Mouse (Mus musculus) lung, adult 18-20 months (tissue): Measurements from ENCODE around the gene Scrt2.

Source experiments
- DNase-seq, 2 experiments: peaks; one replicate each; pipeline ENCODE4 v3.0.0; 2022; ENCODE audit warnings: mixed read lengths in 2 of 2

Scrt2 gene

GRCm38 (mm10) chr2:152108702-152109101, 27.4 kb downstream of the Scrt2 start:
- no peak for DNase-seq

GRCm38 (mm10) chr2:152109386-152109785, 28.1 kb downstream of the Scrt2 start:
- DNase-seq: no peak

GRCm38 (mm10) chr2:152111311-152111710, 30.0 kb downstream of the Scrt2 start:
- no peak for DNase-seq

- peak; percentile 84 to 87 for DNase-seq
Observed at GRCm38 (mm10) chr2:152111920-152112319, 30.6 kb downstream of the Scrt2 start.

- DNase-seq: no peak
Observed at GRCm38 (mm10) chr2:152112490-152112889, 31.2 kb downstream of the Scrt2 start.

GRCm38 (mm10) chr2:152112970-152113369, 31.6 kb downstream of the Scrt2 start:
- DNase-seq: no peak

GRCm38 (mm10) chr2:152114057-152114975, 33.0 kb downstream of the Scrt2 start:
- no peak for DNase-seq

- no peak for DNase-seq
Observed at GRCm38 (mm10) chr2:152117694-152118093, 36.4 kb downstream of the Scrt2 start.

- no peak for DNase-seq
Observed at GRCm38 (mm10) chr2:152119228-152119865, 38.0 kb downstream of the Scrt2 start.

GRCm38 (mm10) chr2:152122896-152123295, 41.6 kb downstream of the Scrt2 start:
- DNase-seq: no peak

GRCm38 (mm10) chr2:152128597-152128996, 47.3 kb downstream of the Scrt2 start:
- no peak for DNase-seq

GRCm38 (mm10) chr2:152129778-152130177, 48.4 kb downstream of the Scrt2 start:
- no peak for DNase-seq

GRCm38 (mm10) chr2:152132016-152132415, 50.7 kb downstream of the Scrt2 start:
- no peak for DNase-seq

GRCm38 (mm10) chr2:152132691-152133090, 51.4 kb downstream of the Scrt2 start:
- peak; percentile 20 to 51 for DNase-seq

GRCm38 (mm10) chr2:152139191-152139987, 58.1 kb downstream of the Scrt2 start:
- no peak for DNase-seq

GRCm38 (mm10) chr2:152140941-152141340, 59.6 kb downstream of the Scrt2 start:
- no peak for DNase-seq

GRCm38 (mm10) chr2:152141491-152141890, 60.2 kb downstream of the Scrt2 start:
- no peak for DNase-seq

GRCm38 (mm10) chr2:152142046-152142445, 60.7 kb downstream of the Scrt2 start:
- DNase-seq: peak; percentile 25 to 30

- DNase-seq: no peak
Observed at GRCm38 (mm10) chr2:152142571-152142970, 61.2 kb downstream of the Scrt2 start.

GRCm38 (mm10) chr2:152143279-152144157, 62.2 kb downstream of the Scrt2 start, which contains the start of gene Tcf15:
Tcf15 (plus strand) TSS chr2:152143561.
- peak; percentile 44 to 61 for DNase-seq

- DNase-seq: no peak
Observed at GRCm38 (mm10) chr2:152144158-152144450, 62.8 kb downstream of the Scrt2 start.

GRCm38 (mm10) chr2:152144501-152144900, 63.2 kb downstream of the Scrt2 start:
- DNase-seq: no peak
